Mouse (Mus musculus) thymus, adult 2 months (tissue): ENCODE results near the gene Tbc1d25.

Source experiments
- CTCF ChIP-seq: fragments of 200-500 bp; IDR thresholded peaks from 2 replicates; pipeline ENCODE4 v1.5.1; 2012; ENCODE audit warnings: mild to moderate bottlenecking, control low read depth, low read length, moderate library complexity, borderline replicate concordance; ENCODE audit not compliant: control insufficient read depth, poor library complexity, insufficient read depth; ENCODE audit errors: extremely low read depth
- POLR2A ChIP-seq: fragments of 200-500 bp; IDR thresholded peaks from 2 replicates; pipeline ENCODE4 v1.6.1; 2012; ENCODE audit warnings: mild to moderate bottlenecking, low read length, control low read depth, moderate library complexity; ENCODE audit not compliant: control insufficient read depth, poor library complexity, insufficient read depth; ENCODE audit errors: extremely low read depth

DNA sequence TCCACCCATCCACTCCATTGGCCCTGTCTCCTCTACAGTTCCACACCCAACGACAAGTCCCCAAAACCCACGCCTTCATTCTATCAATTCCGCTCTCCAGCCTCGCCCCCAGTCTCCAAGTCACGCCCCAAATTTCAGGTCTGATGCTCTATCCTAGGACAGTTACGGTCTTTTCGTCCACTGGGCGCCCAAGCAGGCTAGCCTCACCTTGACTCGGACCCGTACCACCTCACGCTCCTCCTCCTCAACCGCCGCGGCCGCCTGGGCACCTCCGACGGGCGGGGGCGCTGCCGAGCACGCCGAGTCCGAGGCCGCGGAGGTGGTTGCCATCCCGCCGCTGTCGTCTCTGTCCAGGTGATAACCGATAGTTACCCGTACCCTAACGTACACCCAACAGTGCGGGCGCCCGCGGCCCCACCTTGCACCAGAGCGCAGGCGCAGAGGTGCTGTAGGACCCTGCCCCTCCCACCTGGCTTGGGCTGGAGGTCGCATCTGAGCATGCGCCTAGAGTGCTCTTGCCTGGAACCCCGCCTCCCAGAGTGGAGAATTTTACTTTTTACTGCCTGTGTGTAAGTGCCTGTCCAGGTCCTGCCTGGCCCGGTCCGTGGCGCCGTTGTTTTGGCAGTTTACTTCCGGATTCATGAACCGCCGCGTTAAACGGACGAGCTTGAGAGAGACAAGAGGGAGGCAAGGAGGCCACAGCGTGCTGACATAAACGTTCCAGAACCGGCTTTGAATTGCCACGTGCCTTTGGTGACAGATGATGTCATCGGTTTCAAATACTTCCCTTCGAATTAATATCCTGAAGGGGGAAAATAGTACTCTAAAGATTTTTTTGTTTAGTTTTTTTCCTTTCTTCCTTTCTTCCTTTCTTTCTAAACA, at the start of gene Tbc1d25:
- TF ChIP-seq POLR2A (no peak), CTCF (0 out of 2 replicates have a peak, but pooled peaks have one; percentile 32)
